Mouse (Mus musculus): ENCODE results near the gene Ap5z1. TPM values are rescaled to one million over a fixed set of nuclear protein-coding genes. Genes with fewer than 3 reads are reported as not detected.

Ap5z1 gene
- polyA plus RNA-seq (2015; fragmentation: Nextera tagmentation; extraction: Ambion mirVana): 6.0 and 6.4 TPM in 2 replicates

DNA sequence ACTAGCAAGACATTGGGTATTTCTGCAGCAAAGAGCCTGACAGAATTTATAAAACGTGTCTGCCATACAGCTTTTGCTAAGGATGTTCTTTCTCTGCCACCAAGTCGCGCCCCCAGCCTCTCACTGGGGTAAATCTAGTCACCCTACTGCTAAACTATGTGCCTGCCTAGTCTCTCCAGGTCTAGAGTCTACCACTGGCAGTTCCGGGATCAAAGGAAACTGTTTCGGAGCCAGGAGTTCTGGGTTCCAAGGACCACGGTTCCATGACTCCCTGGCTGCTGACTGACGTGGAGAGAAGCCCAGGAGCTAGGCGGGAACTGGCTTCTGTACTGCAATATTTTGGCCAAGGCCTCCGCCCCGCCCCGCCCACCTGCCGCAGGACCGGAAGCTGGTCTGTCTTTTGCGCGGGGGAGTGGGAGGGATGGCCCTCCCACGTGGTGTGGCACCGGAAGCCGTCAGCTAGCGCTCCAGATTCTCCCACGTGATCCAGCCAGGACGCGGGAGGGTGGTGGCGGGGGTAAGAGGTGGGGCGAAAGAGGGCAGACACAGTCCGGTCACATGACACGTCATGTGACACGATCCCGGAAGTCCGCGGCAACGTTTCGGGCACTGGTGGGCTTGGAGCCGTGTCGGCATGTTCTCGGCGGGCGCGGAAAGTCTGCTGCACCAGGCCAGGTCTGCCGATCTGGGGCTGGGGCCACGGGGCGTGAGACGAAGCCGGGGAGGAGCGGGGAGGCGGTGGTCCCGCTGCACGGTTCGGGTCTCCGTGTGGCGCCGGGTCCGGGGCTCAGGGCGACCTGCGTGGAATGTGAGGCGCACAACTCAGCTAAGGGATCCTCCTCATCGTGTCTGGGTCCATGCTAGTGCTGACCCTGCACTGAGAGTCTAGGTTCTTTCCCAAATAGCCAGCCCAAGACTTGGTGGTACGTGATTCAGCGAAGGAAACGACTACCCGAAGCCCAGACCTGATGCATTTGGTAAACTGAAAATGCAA, at the start of gene Ap5z1:
TSS of gene Ap5z1 (plus strand) at position 484 of the 994 bp plus-strand sequence.

Other genes with a start within 250 kb of the Ap5z1 start
- 3.4 and 3.5 TPM in 2 replicates for gene Foxk1, start 62.4 kb upstream of the Ap5z1 start, polyA plus RNA-seq (2015; fragmentation: Nextera tagmentation; extraction: Ambion mirVana)
- gene Papolb, start 66.1 kb downstream of the Ap5z1 start, polyA plus RNA-seq (2015; fragmentation: Nextera tagmentation; extraction: Ambion mirVana): not detected in 2 replicates
- 0.41 and 0.50 TPM in 2 replicates for gene Radil, start 87.2 kb downstream of the Ap5z1 start, polyA plus RNA-seq (2015; fragmentation: Nextera tagmentation; extraction: Ambion mirVana)
- 0.11 TPM in 1 of 2 replicates, not detected in the other for gene Mmd2, start 144.9 kb downstream of the Ap5z1 start, polyA plus RNA-seq (2015; fragmentation: Nextera tagmentation; extraction: Ambion mirVana)
- 31.6 and 35.3 TPM in 2 replicates for gene Wipi2, start 163.8 kb downstream of the Ap5z1 start, polyA plus RNA-seq (2015; fragmentation: Nextera tagmentation; extraction: Ambion mirVana)
- 1.1 and 1.6 TPM in 2 replicates for gene Slc29a4, start 228.6 kb downstream of the Ap5z1 start, polyA plus RNA-seq (2015; fragmentation: Nextera tagmentation; extraction: Ambion mirVana)

Data from spleen, postnatal 0 days (tissue).